Comparison of ENCODE assay signal across 16 mouse cellular contexts in the genomic region with DNA sequence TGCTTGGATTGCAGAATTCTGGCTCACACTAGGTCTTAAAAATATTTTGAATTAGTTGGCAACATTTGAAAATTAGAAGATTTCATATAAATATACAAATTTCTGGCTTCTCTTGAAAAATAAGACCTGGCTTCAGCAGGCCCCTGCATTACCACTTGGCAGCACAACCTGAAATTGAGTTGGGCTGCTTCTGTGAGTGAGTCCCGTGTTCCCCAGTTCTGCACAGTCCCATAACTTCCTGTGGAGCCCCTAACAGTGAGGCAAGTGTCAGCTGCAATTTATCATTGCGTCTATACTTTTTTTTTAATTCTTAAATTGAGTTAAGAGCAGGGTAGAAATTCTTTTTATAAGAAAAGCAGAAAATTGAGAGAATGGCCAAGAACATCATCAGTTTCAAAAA.
"Had no signal": no experiment of that assay in that cellular context is flagged by ENCODE, and none has a peak within 500 bp of the region (broad histone marks: within the 10 kb centered on the region; RNA-seq: fewer than 3 reads in every experiment).

No protein-coding gene starts in this region.

- H3K4me1 ChIP-seq: megakaryocyte, embryonic 14.5 days; midbrain, embryonic 13.5 days; midbrain, embryonic 15.5 days; neural tube, embryonic 12.5 days; stomach, embryonic 15.5 days had no signal

- H3K4me2 ChIP-seq: lung, embryonic 14.5 days; midbrain, embryonic 11.5 days; midbrain, embryonic 13.5 days; midbrain, embryonic 15.5 days; neural tube, embryonic 12.5 days; stomach, embryonic 15.5 days had no signal

- H3K27me3 ChIP-seq: megakaryocyte, embryonic 14.5 days; midbrain, embryonic 13.5 days; midbrain, embryonic 15.5 days; neural tube, embryonic 12.5 days; stomach, embryonic 15.5 days had no signal

- H3K9me3 ChIP-seq: midbrain, embryonic 13.5 days; midbrain, embryonic 15.5 days; neural tube, embryonic 12.5 days; stomach, embryonic 15.5 days had no signal

- ATAC-seq: liver, postnatal 0 days; lung, postnatal 0 days; midbrain, embryonic 13.5 days; midbrain, embryonic 15.5 days had no signal

- H3K27ac ChIP-seq: macrophage; midbrain, embryonic 13.5 days; midbrain, embryonic 15.5 days; neural tube, embryonic 12.5 days; stomach, embryonic 15.5 days had no signal

- H3K9ac ChIP-seq: liver, postnatal 0 days; lung, embryonic 14.5 days; midbrain, embryonic 13.5 days; midbrain, embryonic 15.5 days; neural tube, embryonic 12.5 days; stomach, embryonic 15.5 days had no signal

- H3K4me3 ChIP-seq: megakaryocyte, embryonic 14.5 days; midbrain, embryonic 13.5 days; midbrain, embryonic 15.5 days; neural tube, embryonic 12.5 days; stomach, embryonic 15.5 days had no signal

- H3K36me3 ChIP-seq: midbrain, embryonic 13.5 days; midbrain, embryonic 15.5 days; neural tube, embryonic 12.5 days; stomach, embryonic 15.5 days had no signal

- DNase-seq: liver, postnatal 0 days; lung, embryonic 14.5 days; lung, postnatal 14 days; lung, postnatal 36 days; right cerebral cortex, postnatal 14 days; thymus, adult 18-20 months; thymus, postnatal 14 days; thymus, postnatal 36 days had no signal
